In genomic region chr10:81494260-81495041, GRCm38 (mm10) we compare ENCODE assay signal across 9 mouse cellular contexts. TPM values are rescaled to one million over a fixed set of nuclear protein-coding genes. Genes with fewer than 3 reads are reported as not detected.
A peak's percentile ranks its signal among the peaks of the same experiment; 100 is the strongest.
DNase-seq lines count a peak whose midpoint lies in the region; ATAC-seq and TF ChIP-seq lines count a peak whose summit lies in the region.
"Had no signal": no experiment of that assay in that cellular context is flagged by ENCODE, and none has a peak within 500 bp of the region (broad histone marks: within the 10 kb centered on the region; RNA-seq: fewer than 3 reads in every experiment).

No protein-coding gene starts in this region.

- H3K9ac ChIP-seq in hindbrain, embryonic 16.5 days (ENCODE audit: low read depth, low read length) = peak overlapping the region; percentile 78; the same call in 1 of the 2 replicates

- no peak overlapping the region for H3K27ac ChIP-seq in gastrocnemius, adult 2 months
- no peak overlapping the region for H3K27ac ChIP-seq in hindbrain, embryonic 16.5 days (ENCODE audit: low read depth, low read length)

- TF ChIP-seq CTCF in gastrocnemius, adult 2 months (IDR thresholded peaks at IDR 0.05) = no peak
- no peak for TF ChIP-seq CTCF in G1E (IDR thresholded peaks at IDR 0.05; ENCODE audit: low read depth, low read length)

- H3K36me3 ChIP-seq in G1E (replicated peaks) = peaks cover 69% of the 10 kb centered on the region
- peaks cover 20% of the 10 kb centered on the region for H3K36me3 ChIP-seq in hindbrain, embryonic 16.5 days (ENCODE audit: control insufficient read depth, insufficient read depth, low read length)

- H3K4me1 ChIP-seq in G1E (ENCODE audit: insufficient read depth, low read depth, low read length) = peaks cover 84% of the 10 kb centered on the region
- H3K4me1 ChIP-seq in hindbrain, embryonic 16.5 days (ENCODE audit: control insufficient read depth, insufficient read depth, low read depth, low read length) = peaks cover 24% of the 10 kb centered on the region

- no peaks in the 10 kb centered on the region for H3K27me3 ChIP-seq in G1E (ENCODE audit: insufficient read depth, low read length)
- H3K27me3 ChIP-seq in hindbrain, embryonic 16.5 days (replicated peaks; ENCODE audit: control insufficient read depth, insufficient read depth, low read length) = no peaks in the 10 kb centered on the region

- H3K4me3 ChIP-seq in gastrocnemius, adult 2 months = peak overlapping the region; percentile 91
- peak overlapping the region; percentile 97; the same call in 1 of the 2 replicates for H3K4me3 ChIP-seq in G1E (ENCODE audit: low read depth, low read length)
- H3K4me3 ChIP-seq in hindbrain, embryonic 16.5 days (ENCODE audit: low read length) = no peak overlapping the region

- WGBS in hindbrain, embryonic 16.5 days = 93% methylated on average over 11 of the region's 11 CpGs

- ATAC-seq in G1E (ENCODE audit: extremely low read depth, insufficient number of reproducible peaks, low FRiP score, poor library complexity, severe bottlenecking) = no peak
- ATAC-seq in hindbrain, embryonic 16.5 days = no peak
- peak; percentile 24 for ATAC-seq in megakaryocyte progenitor cell, adult 5-6 weeks (replicated peaks; ENCODE audit: poor library complexity)

- H3K4me2 ChIP-seq in hindbrain, embryonic 16.5 days (ENCODE audit: low read length) = peak overlapping the region; percentile 98

- intact Hi-C loops in gastrocnemius, adult 2 months (cut with DNase I) = loop anchor here (5.0 kb wide), 1 partner anchor 48 kb away; no protein-coding TSS in a partner anchor
- intact Hi-C loops in gastrocnemius, postnatal 14 days (cut with DNase I; ENCODE audit: low total_unique reads) = no loop called here

- H3K9me3 ChIP-seq in G1E (replicated peaks) = no peaks in the 10 kb centered on the region
- H3K9me3 ChIP-seq in hindbrain, embryonic 16.5 days (ENCODE audit: control insufficient read depth, low read length) = no peaks in the 10 kb centered on the region

- DNase-seq in gastrocnemius, adult 2 months = no peak
- DNase-seq in gastrocnemius, postnatal 14 days = no peak
- DNase-seq in G1E (ENCODE audit: low spot score) = no peak
- no peak for DNase-seq in frontal cortex, postnatal 36 days (ENCODE audit: low spot score in 2 of 2)
- DNase-seq in embryo, embryonic 11 days = no peak
- no peak for DNase-seq in ovary, adult 18-20 months (ENCODE audit: low spot score)
- DNase-seq: right cerebral cortex, postnatal 25 days had no signal

RNA-seq across cellular contexts. Expression of gene Ncln, which starts 1.7 kb away (rescaled TPM):
- total RNA-seq in gastrocnemius, adult 2 months (2021) = 10 to 100 TPM; 38.3 to 44.8 TPM
- total RNA-seq in gastrocnemius, postnatal 14 days (2021) = 10 to 100 TPM; 39.1 to 47.3 TPM
- total RNA-seq in G1E (2014; fragmentation: Nextera tagmentation) (58.2 and 72.3 TPM in 2 replicates), G1E (2017) (35.5 and 50.1 TPM in 2 replicates)
- polyA plus RNA-seq in G1E (2012) = 154 and 179 TPM in 2 replicates
- polyA plus RNA-seq in hindbrain, embryonic 16.5 days (2015; fragmentation: Nextera tagmentation; extraction: Ambion mirVana) = 68.9 and 82.7 TPM in 2 replicates
- 81.2 and 99.2 TPM in 2 replicates for total RNA-seq in megakaryocyte progenitor cell, adult 5-6 weeks (2015)
- 85.6 and 101 TPM in 2 replicates for total RNA-seq in megakaryocyte progenitor cell, adult 5-6 weeks (2017)

RNA-seq across cellular contexts. Expression of gene S1pr4, which starts 5.5 kb away (rescaled TPM):
- total RNA-seq in gastrocnemius, adult 2 months (2021) = 1 to 10 TPM in 1 of 2 experiments, under 1 TPM in 1; 0.97 to 1.2 TPM
- total RNA-seq in gastrocnemius, postnatal 14 days (2021) = under 1 TPM; 0.64 to 0.86 TPM
- not detected in 2 replicates for total RNA-seq in G1E (2014; fragmentation: Nextera tagmentation)
- 1.6 and 1.9 TPM in 2 replicates for total RNA-seq in G1E (2017)
- 0.75 and 1.00 TPM in 2 replicates for polyA plus RNA-seq in G1E (2012)
- 0.65 and 0.79 TPM in 2 replicates for polyA plus RNA-seq in hindbrain, embryonic 16.5 days (2015; fragmentation: Nextera tagmentation; extraction: Ambion mirVana)
- 8.3 and 8.9 TPM in 2 replicates for total RNA-seq in megakaryocyte progenitor cell, adult 5-6 weeks (2015)
- total RNA-seq in megakaryocyte progenitor cell, adult 5-6 weeks (2017) = 6.2 and 9.5 TPM in 2 replicates

RNA-seq across cellular contexts. Expression of gene Celf5, which starts 11.9 kb away (rescaled TPM):
- total RNA-seq in gastrocnemius, adult 2 months (2021) = under 1 TPM in 1 of 2 experiments, not detected in 1; 0.17 TPM
- under 1 TPM; 0.09 to 0.23 TPM for total RNA-seq in gastrocnemius, postnatal 14 days (2021)
- total RNA-seq in G1E (2014; fragmentation: Nextera tagmentation) (not detected in 2 replicates), G1E (2017) (0.05 and 0.06 TPM in 2 replicates)
- 0.05 and 0.09 TPM in 2 replicates for polyA plus RNA-seq in G1E (2012)
- polyA plus RNA-seq in hindbrain, embryonic 16.5 days (2015; fragmentation: Nextera tagmentation; extraction: Ambion mirVana) = 60.1 and 63.6 TPM in 2 replicates
- total RNA-seq in megakaryocyte progenitor cell, adult 5-6 weeks (2015) = 0.10 TPM in 1 of 2 replicates, not detected in the other
- not detected in 2 replicates for total RNA-seq in megakaryocyte progenitor cell, adult 5-6 weeks (2017)

RNA-seq across cellular contexts. Expression of gene Gna15, which starts 29.6 kb away (rescaled TPM):
- total RNA-seq in gastrocnemius, adult 2 months (2021) = under 1 TPM; 0.26 to 0.53 TPM
- 1 to 10 TPM in 1 of 2 experiments, under 1 TPM in 1; 0.60 to 1.2 TPM for total RNA-seq in gastrocnemius, postnatal 14 days (2021)
- total RNA-seq in G1E (2014; fragmentation: Nextera tagmentation) (20.9 and 22.5 TPM in 2 replicates), G1E (2017) (20.1 and 21.5 TPM in 2 replicates)
- polyA plus RNA-seq in G1E (2012) = 16.5 TPM in 2 replicates
- polyA plus RNA-seq in hindbrain, embryonic 16.5 days (2015; fragmentation: Nextera tagmentation; extraction: Ambion mirVana) = 0.81 and 1.1 TPM in 2 replicates
- total RNA-seq in megakaryocyte progenitor cell, adult 5-6 weeks (2015) = 29.4 and 31.9 TPM in 2 replicates
- total RNA-seq in megakaryocyte progenitor cell, adult 5-6 weeks (2017) = 28.7 and 28.9 TPM in 2 replicates

RNA-seq across cellular contexts. Expression of gene Nfic, which starts 39.0 kb away (rescaled TPM):
- total RNA-seq in gastrocnemius, adult 2 months (2021) = 100 to 1,000 TPM; 207 to 215 TPM
- 100 to 1,000 TPM; 262 to 320 TPM for total RNA-seq in gastrocnemius, postnatal 14 days (2021)
- total RNA-seq in G1E (2014; fragmentation: Nextera tagmentation) (6.9 and 9.5 TPM in 2 replicates), G1E (2017) (0.52 and 0.66 TPM in 2 replicates)
- 16.1 and 19.3 TPM in 2 replicates for polyA plus RNA-seq in G1E (2012)
- 24.5 and 34.5 TPM in 2 replicates for polyA plus RNA-seq in hindbrain, embryonic 16.5 days (2015; fragmentation: Nextera tagmentation; extraction: Ambion mirVana)
- total RNA-seq in megakaryocyte progenitor cell, adult 5-6 weeks (2015) = 35.5 and 36.8 TPM in 2 replicates
- 4.0 and 5.0 TPM in 2 replicates for total RNA-seq in megakaryocyte progenitor cell, adult 5-6 weeks (2017)
